Mouse (Mus musculus) cerebellum, postnatal 36 days (tissue): ENCODE measurements around the gene Neurod4.
"Not testable (repeated sequence)": the region's sequence is repeated elsewhere in the genome, so short reads cannot be mapped to it uniquely, and the experiment has no call there.

ENCODE experiments used
- DNase-seq, 2 experiments: peaks; one replicate each; pipeline ENCODE4 v3.0.0; 2021 to 2022; ENCODE audit warnings: mixed read lengths in 2 of 2

Neurod4 gene

DNA sequence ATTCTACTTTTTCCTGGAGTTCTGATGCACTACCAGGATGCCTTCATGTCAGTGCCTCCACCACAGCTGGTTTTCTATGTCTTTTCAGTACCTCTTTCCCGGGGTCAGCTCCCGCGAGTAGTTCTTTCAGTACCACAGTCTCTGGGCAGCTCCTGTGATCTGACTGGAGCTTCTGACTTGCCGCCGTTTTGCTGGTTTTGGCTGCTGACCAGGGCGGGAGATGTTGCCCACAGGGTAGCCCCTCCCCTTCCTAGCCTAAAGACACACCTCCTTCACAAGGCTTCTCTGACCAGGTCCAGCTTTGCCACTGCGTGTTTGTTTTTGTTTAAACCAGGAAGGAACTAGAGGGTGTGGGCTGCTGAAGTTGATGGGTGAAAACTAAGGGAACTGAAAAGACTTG lies at the start of gene Neurod4:
Gene Neurod4 (minus strand): TSS at position 175 of the 400 bp plus-strand sequence.
- peak in 1 of 2 experiments; percentile 14 for DNase-seq

DNA sequence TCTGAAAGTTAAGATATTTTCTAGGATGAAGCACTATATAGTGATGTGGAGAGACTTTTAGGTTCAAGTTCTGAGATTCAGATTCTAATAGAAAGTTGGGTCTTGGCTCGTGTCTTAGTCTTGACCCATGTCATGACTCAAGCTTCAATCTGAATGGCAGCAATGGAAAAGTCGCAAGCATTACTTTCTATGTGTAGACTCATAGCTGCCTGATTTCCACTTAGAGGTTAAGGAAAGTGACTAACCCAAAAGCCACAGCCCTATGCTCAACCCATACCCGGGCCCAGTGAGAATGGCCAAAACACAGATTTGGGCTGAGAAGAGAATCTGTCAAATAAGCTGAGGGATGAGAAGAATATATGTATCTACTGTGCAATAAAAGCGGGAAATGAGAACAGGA lies 44.2 kb upstream of the Neurod4 start:
- no peak for DNase-seq

DNA sequence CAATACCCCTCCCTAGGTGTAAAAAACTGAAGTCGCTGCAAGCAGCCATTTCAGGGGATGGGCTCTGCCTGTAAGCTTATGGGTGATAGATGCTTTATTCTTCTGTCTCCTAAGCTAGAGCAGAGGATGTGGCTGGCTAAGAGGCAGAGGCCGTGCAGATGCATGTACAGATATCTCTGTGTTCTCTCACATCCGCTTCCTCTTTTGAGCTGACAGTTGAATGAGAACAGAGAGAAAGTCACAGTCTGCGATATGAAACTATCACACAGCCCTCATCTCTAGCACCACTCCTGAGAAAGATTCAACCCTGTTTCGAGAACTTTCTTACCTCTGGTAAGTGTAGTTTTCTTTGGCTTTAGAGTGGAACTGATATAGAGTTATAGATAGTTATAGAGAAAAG lies 42.6 kb upstream of the Neurod4 start, which contains the start of gene Tespa1:
Gene Tespa1 (plus strand): TSS at position 234 of the 400 bp plus-strand sequence.
- DNase-seq: no peak

DNA sequence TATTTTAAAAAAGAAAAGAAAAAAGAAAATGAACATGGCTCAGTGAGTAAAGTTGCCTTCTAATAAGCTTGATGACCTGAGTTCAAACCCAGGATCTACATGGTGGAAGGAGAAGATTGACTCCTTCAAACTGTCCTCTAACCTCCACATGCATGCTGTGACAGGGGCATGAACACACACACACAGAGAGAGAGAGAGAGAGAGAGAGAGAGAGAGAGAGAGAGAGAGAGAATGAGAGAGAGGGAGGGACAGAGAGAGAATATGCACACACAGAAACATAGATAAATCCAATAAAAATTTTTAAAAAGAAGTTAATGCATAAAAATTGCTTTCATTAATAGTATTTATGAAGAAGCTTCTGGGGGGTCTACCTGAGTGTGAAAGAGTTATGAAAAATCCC lies 42.0 kb upstream of the Neurod4 start:
- DNase-seq: no peak

DNA sequence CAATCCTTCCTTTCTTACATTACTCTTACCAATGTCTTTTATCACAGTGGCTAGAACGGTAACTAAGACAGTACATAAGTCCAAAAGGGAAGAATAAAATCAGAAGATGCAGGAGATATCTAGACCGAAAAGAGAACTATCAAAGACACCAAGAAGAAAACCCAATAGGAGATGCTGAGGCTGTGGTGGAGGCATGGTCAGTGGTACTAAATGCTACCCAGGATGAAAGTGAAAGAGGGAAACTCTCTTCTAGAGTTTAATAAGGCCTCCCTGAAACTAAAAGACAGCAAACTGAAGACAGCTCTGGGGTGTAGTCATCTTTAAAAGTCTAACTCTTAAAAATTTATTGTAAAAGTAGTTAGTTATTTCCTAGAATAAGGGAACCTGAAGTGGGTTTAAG lies 40.7 kb upstream of the Neurod4 start:
- DNase-seq: no peak

DNA sequence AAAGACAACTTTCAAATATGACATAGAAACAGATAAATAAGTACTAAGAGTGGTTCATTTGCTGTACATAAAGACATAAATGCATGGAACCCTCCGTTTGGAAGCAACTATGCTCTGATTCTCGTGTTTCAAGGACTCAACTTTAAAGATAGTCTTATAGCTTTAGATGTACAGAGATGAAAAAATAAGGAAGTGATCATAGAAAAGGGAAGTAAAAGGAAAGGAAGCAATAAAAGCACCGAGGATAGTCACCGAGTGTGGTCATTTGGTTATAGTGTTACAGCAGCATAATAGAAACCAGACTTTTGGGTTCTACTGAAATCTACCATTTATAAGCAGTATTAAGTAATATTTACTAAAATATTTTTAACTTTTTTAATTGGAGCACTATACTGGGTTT lies 38.7 kb upstream of the Neurod4 start:
- no peak for DNase-seq

DNA sequence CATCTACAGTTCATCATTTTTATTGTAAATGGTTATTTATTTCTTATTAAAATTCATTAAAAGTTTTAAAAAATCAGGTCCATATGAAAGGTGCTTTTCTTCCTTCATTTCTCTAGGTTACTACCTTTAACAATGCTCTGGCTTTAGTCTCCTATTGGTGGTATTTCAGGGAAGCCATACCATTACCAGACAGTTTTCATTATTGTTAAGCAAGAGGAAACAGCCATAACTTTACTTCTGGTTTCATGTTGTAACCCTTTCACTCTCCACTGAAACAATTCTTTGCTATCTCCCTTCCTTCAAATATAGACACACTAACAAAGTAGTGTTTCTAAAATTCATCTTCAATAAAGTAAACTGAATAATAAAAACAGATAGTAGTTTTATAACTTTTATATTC lies 35.8 kb upstream of the Neurod4 start:
- no peak for DNase-seq

DNA sequence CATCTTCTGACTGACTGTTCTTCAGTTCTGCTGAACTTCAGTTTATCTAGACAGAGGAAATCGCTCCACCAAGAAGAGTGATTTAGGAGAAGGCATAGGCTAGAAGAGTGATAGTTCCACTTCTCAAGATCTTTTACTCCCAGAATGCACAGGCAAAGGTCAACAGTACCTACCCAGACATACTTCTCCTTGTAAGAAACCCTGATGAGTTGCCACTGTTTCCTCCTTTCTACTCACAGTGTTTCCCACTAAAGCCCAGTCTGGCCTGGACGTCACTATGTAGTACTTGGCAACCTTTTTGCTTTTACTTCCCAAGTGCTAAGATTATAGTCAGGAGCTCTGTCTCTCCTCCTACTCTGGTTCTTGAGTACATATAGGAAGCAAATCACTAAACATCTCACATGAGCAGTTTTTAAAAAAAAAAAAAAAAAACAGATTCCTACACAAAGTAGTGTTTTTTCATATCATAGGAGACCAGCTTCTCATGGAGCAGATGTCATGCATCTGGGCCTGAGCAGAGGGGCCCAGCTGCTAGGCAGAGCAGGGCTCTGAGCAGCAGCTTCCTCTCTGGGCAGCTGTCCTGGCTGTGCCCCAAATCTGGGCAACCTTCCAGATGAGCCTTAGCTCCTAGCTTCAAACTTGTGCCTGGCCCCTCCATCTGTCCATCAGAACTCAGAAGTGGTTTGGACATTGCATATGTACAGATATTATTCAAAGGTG lies 34.2 kb upstream of the Neurod4 start:
- DNase-seq: no peak

DNA sequence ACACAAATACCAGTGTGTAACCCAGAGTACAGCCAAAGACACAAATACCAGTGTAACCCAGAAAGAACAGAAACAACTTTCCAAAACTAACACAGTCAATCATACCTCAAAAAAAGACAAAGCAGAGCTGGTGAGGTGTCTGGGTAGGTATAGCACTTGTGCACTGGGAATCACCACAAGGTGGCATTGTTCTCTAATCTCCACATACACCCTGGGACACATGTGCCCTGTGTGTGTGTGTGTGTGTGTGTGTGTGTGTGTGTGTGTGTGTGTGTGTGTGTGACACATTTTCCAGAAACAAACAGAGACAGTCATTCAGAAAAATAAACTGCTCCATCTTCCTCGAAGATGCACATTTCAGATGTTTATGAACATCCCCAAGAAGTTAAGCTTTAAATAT lies 33.5 kb upstream of the Neurod4 start:
- no peak for DNase-seq

DNA sequence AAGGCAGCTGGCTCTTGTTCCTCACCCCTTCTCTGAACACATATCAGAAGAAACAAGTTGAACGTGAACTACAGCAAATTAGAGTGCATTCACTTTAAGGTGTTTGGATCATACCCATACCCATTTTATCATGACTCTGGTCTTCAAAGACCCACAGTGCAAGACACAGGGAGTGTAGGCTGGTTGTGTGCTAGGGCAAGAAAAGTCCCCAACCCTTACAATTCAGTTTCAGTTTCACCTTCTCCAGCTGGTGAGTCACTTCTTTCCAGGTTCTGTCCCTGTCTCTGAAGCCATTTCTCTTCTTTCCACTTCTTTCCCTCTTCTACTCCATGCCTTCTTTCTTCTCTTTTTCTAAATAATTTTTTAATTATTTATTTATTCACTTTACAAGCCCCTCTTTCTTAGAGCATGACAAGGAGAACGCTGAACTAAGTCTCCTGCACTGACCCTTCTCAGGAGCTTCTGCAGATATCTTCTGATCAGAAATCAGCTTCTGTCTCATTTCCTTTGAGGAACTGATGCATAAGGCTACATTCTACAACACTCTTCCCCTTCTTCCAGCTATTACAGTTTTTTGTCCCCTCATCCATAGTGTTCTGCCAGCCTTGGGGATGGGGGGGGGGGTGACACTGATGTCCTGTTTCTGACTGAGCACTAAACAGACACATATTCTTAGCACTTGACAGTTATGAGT lies 31.6 kb upstream of the Neurod4 start:
- no peak for DNase-seq

DNA sequence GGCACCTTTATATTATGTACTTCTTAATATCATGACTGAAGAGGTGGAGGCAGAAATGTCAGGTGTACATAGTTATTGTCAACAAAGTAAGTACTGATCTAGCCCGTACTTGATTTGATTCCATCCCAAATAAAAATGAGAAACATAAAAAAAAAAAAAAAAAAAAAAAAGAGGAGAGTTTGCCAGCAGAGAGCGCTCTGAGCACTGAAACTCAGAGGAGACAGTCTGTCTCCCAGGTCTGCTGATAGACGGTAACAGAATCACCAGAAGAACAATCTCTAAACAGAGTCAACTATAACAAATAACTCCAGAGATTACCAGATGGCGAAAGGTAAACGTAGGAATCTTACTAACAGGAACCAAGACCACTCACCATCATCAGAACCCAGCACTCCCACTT lies 24.1 kb upstream of the Neurod4 start:
- DNase-seq: not testable (repeated sequence)

DNA sequence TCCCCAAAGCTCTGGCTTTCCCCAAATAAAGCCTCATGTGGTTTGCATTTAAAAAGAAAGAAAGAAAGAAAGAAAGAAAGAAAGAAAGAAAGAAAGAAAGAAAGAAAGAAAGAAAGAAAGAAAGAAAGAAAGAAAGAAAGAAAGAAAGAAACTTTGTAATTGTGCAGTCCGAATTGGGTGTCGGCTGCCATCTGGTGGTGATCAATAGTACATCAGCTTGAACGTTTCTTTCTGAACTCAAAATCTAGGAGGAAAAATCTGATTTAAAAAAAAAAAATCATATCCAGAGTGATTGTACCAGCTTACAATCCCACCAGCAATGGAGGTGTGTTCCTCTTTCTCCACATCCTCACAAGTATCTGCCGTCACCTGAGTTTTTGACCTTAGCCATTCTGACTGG lies 18.7 kb upstream of the Neurod4 start:
- peak; percentile 11 to 42 for DNase-seq

DNA sequence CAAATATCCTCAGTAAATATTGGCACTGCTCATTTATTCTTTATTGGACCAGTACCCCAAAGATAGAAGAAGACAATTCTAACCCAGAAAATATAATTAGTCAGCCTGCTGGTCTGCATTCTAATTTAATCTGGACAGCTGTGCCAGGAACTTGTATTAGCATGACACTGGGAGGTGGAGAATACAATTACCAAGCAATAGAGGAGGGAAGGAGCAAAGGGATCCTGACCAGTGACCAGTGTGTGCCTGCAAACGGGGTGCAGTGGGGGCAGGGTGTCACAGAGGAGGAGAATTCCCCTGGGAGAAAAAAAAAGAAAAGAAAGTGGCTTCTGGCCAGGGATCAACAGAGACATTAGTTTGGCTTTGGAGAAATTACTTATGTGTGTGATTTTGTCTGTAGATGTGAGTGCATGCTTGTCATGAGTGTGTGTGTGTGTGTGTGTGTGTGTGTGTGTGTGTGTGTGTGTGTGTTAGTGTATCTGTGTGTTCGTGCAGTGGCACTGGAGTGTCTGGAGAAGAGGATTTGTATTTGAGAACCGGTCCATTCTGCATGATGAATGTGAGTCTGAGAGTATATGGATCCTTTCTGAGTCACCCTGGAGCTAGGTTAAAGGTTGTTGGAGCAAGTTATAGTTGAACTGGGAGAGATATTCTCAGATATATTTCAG lies 13.8 kb upstream of the Neurod4 start:
- no peak for DNase-seq

DNA sequence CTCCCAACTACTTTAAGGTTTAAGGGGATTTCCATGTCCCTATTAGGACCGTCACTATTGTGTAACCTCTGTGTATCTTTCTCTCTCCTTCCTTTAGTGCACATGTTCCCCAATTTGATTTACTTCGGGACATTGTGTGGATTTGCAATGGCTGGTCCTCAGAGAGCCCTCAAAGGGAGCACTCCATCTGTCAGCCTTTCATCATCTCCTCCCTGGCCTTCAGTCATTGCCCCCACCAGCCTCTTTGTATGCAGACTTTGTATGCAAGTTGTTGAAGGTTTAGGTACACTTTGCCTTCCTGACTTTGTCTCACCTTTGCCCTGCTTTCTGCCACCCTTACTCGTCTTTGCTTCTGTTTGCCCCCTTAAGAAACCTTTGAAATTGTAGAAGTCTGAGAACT lies 8.0 kb upstream of the Neurod4 start:
- no peak for DNase-seq

DNA sequence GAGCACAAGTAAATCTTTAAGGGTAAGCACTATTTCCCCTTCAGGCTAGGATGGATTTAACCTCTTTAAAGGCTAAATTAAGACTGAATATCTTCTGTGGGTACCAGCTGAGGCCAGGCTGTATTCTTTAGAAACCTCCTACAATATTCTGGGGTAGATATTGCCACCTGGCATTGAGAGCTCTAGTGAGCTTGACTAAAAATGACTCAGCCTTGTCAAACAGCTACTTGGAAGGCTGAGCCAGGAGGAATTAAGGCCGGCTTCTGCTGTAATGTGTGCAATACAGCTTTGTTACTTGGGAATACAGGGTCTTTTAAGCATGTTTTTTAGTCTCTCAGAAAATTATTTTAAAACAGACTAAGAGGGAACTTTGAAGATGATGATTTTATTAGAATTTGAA lies 7.2 kb upstream of the Neurod4 start:
- DNase-seq: no peak

DNA sequence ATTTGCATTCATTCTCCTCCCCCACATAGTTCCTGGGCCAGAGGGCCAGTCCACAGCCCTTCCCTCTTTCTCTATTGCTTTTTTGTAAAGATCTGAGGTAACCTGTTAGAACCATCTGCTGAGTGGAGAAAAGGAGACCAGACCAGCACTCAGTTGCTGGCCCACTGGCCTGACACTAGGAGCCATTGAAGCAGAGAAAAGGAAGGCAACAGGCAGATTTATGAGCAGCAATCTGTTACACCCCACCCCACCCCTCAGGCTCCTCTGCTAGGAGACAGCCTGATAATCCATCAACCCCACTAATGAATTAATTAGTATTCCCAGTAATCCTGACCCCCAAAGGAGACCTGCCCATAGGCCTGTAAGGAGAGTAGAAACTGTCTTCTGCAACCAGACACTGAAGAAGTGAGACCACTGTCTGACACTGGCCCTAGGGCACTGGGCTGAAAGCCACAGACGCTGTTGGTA lies 2.0 kb upstream of the Neurod4 start:
- no peak for DNase-seq

DNA sequence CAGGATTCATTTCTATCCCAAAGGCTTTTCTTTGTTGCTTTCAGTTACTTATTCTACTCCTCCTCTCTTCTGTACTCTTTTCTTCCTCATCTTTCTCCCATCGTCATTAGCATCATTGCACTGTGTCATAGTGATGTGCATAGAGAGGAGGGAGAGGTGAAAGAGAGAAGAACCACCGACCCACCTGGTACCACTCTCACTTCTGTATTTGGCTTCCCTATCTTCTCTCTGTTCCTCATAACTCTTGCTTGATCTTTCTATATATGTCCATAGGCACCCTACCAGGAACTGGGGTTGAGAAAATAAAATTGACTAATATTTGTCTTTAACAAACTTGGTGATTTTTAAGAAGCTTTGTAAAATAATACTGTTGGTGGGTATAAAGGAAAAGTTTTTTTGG lies 3.5 kb downstream of the Neurod4 start:
- DNase-seq: no peak

DNA sequence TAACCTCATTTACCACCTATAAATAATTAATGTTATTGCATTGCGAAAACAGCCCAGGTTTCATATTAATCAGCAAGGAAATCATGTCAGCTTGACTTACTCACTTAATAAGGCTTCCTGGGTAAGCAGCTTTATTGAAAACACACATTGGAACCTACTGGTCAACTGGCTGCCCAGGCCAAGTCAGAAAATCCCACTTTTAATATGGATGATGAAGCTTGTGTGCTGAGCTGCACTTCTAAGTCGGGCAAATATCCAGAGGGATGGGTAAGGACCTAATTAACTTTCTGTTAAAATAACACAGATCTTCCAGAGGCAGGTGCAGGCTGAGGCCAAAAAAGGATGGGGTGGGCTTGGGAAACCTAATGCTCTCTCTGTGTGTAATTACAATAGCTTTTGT lies 4.3 kb downstream of the Neurod4 start:
- DNase-seq: no peak

DNA sequence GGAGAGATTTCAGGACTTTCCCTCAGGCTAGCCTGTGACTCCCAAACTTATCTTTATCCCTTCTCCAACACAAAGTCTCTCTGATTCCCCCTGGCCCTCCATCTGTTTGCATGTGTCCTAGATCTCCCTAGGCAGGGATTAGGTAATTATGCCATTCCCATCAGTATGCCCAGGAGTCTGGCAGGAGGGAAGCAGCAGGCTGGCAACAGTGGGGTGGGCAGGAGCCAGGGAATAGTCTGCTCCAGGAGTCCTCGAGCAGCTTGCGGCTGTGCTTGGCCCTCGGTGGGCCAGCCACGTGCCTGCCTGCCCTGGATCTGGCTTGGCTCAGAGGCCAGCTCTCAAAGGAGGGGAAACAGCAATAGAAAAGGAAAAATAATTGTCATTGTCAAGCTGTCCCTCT lies 16.8 kb downstream of the Neurod4 start:
- peak; percentile 66 to 79 for DNase-seq

DNA sequence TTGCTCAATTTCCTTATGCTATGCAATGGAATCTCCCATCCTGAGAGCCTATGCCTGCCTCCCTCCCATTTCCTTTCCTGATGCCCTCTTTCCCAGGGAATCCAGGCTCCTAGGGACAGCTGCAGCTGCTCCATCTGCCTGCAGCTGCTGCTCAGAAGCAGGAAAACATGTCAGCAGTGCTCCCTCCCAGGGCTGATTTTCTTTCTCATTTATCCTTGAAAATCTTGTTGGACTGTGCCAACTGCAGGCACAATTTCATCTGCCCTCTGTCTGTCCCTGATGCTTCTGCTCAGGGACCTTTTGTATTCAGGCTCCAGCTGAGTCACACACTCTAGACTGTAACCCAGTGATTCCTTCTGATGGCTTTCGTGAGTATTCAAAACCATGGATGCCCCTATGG lies 20.6 kb downstream of the Neurod4 start:
- DNase-seq: no peak

DNA sequence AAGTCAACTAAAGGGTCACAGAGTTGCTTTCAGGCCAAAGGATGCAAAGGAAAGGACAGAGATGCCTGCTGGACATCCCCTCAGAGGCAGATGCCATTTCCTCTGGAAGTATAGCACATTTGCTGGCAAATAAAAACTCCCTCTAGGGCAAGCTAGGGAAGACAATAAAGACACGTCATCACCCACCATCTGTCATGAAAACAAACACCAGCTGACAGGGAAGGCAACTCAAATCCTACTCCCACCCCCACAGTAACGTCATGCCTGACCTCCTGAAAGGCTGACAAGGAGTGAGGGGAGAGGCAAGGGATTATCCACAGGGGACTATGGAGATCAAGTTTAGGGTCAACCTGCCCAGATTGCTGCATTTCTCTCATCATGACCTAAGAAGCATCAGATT lies 35.8 kb downstream of the Neurod4 start:
- DNase-seq: peak; percentile 10 to 20

DNA sequence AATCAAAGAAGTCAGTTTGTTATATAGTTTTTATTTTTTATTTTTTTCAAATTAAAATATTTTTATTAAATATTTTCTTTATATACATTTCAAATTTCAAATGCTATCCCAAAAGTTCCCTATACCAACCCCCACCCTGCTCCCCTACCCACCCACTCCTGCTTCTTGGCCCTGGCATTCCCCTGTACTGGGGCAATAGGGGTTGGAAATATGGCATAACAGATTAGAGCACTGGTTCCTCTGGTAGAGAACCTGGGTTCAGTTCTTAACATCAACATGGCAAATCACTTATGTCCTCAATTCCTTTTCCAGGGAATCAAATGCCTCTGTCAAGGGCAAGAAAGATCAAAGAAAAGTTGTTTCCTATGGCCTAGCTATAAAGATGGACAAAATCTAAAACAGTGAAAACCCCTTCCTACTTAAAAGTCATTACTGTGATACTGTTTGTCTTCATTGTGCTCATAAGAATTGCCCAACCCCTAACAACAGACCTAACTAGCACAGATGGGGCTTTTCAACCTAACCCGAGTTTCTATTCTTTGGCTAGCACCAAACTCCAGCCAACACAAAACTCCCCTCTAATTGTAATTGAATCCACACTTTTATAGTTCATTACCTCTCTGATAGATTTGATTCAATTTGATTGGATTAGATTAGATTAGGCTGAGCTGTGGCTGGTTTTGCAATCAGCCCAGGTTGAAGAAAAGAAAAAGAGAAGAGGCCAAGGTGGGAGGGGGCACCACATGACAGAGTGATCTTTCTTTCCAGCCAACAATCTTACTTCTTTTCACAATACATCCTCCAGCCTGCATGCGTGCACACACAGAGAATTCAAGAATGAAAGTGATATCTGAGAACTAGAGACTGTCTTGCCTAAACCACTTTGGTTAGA lies 41.5 kb downstream of the Neurod4 start:
- no peak for DNase-seq

DNA sequence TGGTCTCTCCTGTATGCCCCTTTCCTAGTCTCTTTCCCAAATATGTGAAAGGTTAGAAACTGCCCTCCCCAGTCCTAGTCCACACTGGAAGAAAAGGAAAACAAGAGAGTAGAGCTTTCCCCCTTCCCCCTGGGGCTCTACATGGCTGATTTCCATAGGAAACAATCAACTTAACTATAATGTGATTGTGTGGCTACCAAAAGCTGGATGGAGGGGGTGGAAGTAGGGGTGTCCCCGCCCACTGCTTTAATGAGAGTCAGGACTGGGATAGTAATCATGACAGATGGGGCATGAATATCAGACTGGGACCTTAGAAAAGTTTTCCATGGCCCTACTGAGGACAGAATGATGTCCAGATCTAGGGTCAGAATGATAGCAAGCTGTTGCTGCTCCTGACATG lies 45.5 kb downstream of the Neurod4 start:
- no peak for DNase-seq
